ENCODE assay signal across 29 mouse cellular contexts in the genomic region with DNA sequence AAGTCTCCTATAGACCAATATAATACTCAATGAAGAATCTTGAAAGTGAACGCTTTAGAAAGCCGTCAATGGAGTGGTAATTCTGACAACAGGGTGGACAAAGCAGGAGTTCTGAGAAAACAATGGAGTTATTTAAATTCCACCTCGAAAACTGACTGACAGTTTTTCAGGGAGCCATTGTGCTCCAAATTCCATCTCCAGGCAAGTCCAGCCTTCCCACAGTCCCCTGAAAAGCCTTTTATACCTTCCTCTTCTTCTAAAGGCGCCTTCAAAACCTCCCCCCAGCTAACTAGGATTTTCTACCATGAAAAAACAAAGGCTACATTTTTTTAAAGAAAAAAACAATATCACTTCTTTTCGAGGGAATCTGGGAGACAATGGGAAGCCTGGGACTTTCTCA.
DNase-seq lines count a peak whose midpoint lies in the region; ATAC-seq lines count a peak whose summit lies in the region.
"Had no signal": no experiment of that assay in that cellular context is flagged by ENCODE, and none has a peak within 500 bp of the region (broad histone marks: within the 10 kb centered on the region; RNA-seq: fewer than 3 reads in every experiment).

No protein-coding gene starts in this region.

- no peaks in the 10 kb centered on the region for H3K36me3 ChIP-seq in forebrain, embryonic 10.5 days (replicated peaks)
- H3K36me3 ChIP-seq in forebrain, embryonic 15.5 days, result no peaks in the 10 kb centered on the region
- no peaks in the 10 kb centered on the region for H3K36me3 ChIP-seq in hindbrain, embryonic 12.5 days
- H3K36me3 ChIP-seq in hindbrain, embryonic 14.5 days (replicated peaks; ENCODE audit: control insufficient read depth, insufficient read depth), result no peaks in the 10 kb centered on the region
- H3K36me3 ChIP-seq in limb, embryonic 10.5 days, result no peaks in the 10 kb centered on the region
- H3K36me3 ChIP-seq: G1E; intestine, embryonic 15.5 days; liver, embryonic 12.5 days; neural tube, embryonic 13.5 days; stomach, embryonic 15.5 days had no signal

- H3K9ac ChIP-seq in forebrain, embryonic 15.5 days (replicated peaks), result no peak overlapping the region
- H3K9ac ChIP-seq in hindbrain, embryonic 12.5 days, result no peak overlapping the region
- no peak overlapping the region for H3K9ac ChIP-seq in hindbrain, embryonic 14.5 days
- H3K9ac ChIP-seq: forebrain, postnatal 0 days; intestine, embryonic 15.5 days; liver, embryonic 12.5 days; liver, postnatal 0 days; neural tube, embryonic 13.5 days; stomach, embryonic 15.5 days had no signal

- no peaks in the 10 kb centered on the region for H3K9me3 ChIP-seq in forebrain, embryonic 10.5 days
- no peaks in the 10 kb centered on the region for H3K9me3 ChIP-seq in forebrain, embryonic 15.5 days
- no peaks in the 10 kb centered on the region for H3K9me3 ChIP-seq in hindbrain, embryonic 12.5 days (replicated peaks)
- no peaks in the 10 kb centered on the region for H3K9me3 ChIP-seq in hindbrain, embryonic 14.5 days (ENCODE audit: control insufficient read depth, low read length)
- no peaks in the 10 kb centered on the region for H3K9me3 ChIP-seq in limb, embryonic 10.5 days (replicated peaks)
- H3K9me3 ChIP-seq: intestine, embryonic 15.5 days; liver, embryonic 12.5 days; neural tube, embryonic 13.5 days; stomach, embryonic 15.5 days had no signal

- 9% methylated on average over 5 of the region's 5 CpGs for WGBS in forebrain, embryonic 10.5 days
- 7% methylated on average over 5 of the region's 5 CpGs for WGBS in forebrain, embryonic 15.5 days
- 15% methylated on average over 5 of the region's 5 CpGs for WGBS in hindbrain, embryonic 12.5 days
- 11% methylated on average over 5 of the region's 5 CpGs for WGBS in hindbrain, embryonic 14.5 days
- 75% methylated on average over 5 of the region's 5 CpGs for WGBS in limb, embryonic 10.5 days

- no peak for DNase-seq in forebrain, embryonic 10.5 days (ENCODE audit: extremely low spot score, low spot score)
- no peak for DNase-seq in hindbrain, embryonic 14.5 days (ENCODE audit: low spot score)
- peak; percentile 52 for DNase-seq in R1 (ENCODE audit: low read depth, low spot score)
- peak; percentile 29 for DNase-seq in embryo, embryonic 11 days
- DNase-seq in limb, embryonic 10.5 days (ENCODE audit: low spot score), result no peak
- DNase-seq in T-cell, adult 2 months (ENCODE audit: low spot score), result no peak
- DNase-seq: adrenal gland, adult 2 months; adrenal gland, postnatal 36 days; cerebellum, adult 2 months; cerebellum, postnatal 14 days; forebrain, postnatal 0 days; gastrocnemius, postnatal 10 days; kidney, adult 2 months; kidney, postnatal 36 days; liver, postnatal 0 days; lung, postnatal 36 days had no signal

- H3K4me3 ChIP-seq in forebrain, embryonic 10.5 days, result no peak overlapping the region
- no peak overlapping the region for H3K4me3 ChIP-seq in forebrain, embryonic 15.5 days
- H3K4me3 ChIP-seq in hindbrain, embryonic 12.5 days, result no peak overlapping the region
- H3K4me3 ChIP-seq in hindbrain, embryonic 14.5 days (replicated peaks; ENCODE audit: low read length), result no peak overlapping the region
- no peak overlapping the region for H3K4me3 ChIP-seq in limb, embryonic 10.5 days
- H3K4me3 ChIP-seq: erythroblast, embryonic 14.5 days; intestine, embryonic 15.5 days; layer of hippocampus, adult 2 months; liver, embryonic 12.5 days; neural tube, embryonic 13.5 days; stomach, embryonic 15.5 days had no signal

- H3K27ac ChIP-seq in forebrain, embryonic 10.5 days, result peak overlapping the region; percentile 78; the same call in 1 of the 2 replicates
- H3K27ac ChIP-seq in forebrain, embryonic 15.5 days (replicated peaks), result no peak overlapping the region
- H3K27ac ChIP-seq in hindbrain, embryonic 12.5 days, result peak overlapping the region; percentile 17; the same call in 1 of the 2 replicates
- H3K27ac ChIP-seq in hindbrain, embryonic 14.5 days, result no peak overlapping the region
- no peak overlapping the region for H3K27ac ChIP-seq in limb, embryonic 10.5 days
- H3K27ac ChIP-seq: hindbrain, postnatal 0 days; intestine, embryonic 15.5 days; layer of hippocampus, adult 2 months; liver, embryonic 12.5 days; neural tube, embryonic 13.5 days; stomach, embryonic 15.5 days had no signal

- no peak for ATAC-seq in forebrain, embryonic 15.5 days (replicated peaks)
- ATAC-seq in hindbrain, embryonic 12.5 days (ENCODE audit: low FRiP score), result no peak
- no peak for ATAC-seq in hindbrain, embryonic 14.5 days (ENCODE audit: low FRiP score)
- ATAC-seq: activated CD4-positive, CD25-positive, alpha-beta regulatory T cell, adult 4 months; forebrain, postnatal 0 days; hindbrain, postnatal 0 days; intestine, embryonic 15.5 days; liver, embryonic 12.5 days; liver, postnatal 0 days; Patski had no signal

- peaks cover 38% of the 10 kb centered on the region for H3K4me1 ChIP-seq in forebrain, embryonic 10.5 days
- H3K4me1 ChIP-seq in forebrain, embryonic 15.5 days, result peaks cover 5% of the 10 kb centered on the region; the same call in 1 of the 2 replicates
- H3K4me1 ChIP-seq in hindbrain, embryonic 12.5 days, result peaks cover 6% of the 10 kb centered on the region
- no peaks in the 10 kb centered on the region for H3K4me1 ChIP-seq in hindbrain, embryonic 14.5 days (replicated peaks; ENCODE audit: control insufficient read depth, insufficient read depth, low read length)
- no peaks in the 10 kb centered on the region for H3K4me1 ChIP-seq in limb, embryonic 10.5 days
- H3K4me1 ChIP-seq: intestine, embryonic 15.5 days; liver, embryonic 12.5 days; stomach, embryonic 15.5 days had no signal

- no peaks in the 10 kb centered on the region for H3K27me3 ChIP-seq in forebrain, embryonic 10.5 days (ENCODE audit: poor library complexity, severe bottlenecking)
- H3K27me3 ChIP-seq in forebrain, embryonic 15.5 days, result no peaks in the 10 kb centered on the region
- H3K27me3 ChIP-seq in hindbrain, embryonic 12.5 days, result no peaks in the 10 kb centered on the region
- no peaks in the 10 kb centered on the region for H3K27me3 ChIP-seq in hindbrain, embryonic 14.5 days (ENCODE audit: control insufficient read depth, insufficient read depth, low read length)
- no peaks in the 10 kb centered on the region for H3K27me3 ChIP-seq in limb, embryonic 10.5 days (ENCODE audit: low read depth, poor library complexity, severe bottlenecking)
- H3K27me3 ChIP-seq: CH12.LX; intestine, embryonic 15.5 days; liver, embryonic 12.5 days; neural tube, embryonic 13.5 days; Patski; stomach, embryonic 15.5 days had no signal

- no peak overlapping the region for H3K4me2 ChIP-seq in forebrain, embryonic 15.5 days (replicated peaks)
- H3K4me2 ChIP-seq in hindbrain, embryonic 12.5 days (replicated peaks), result no peak overlapping the region
- no peak overlapping the region for H3K4me2 ChIP-seq in hindbrain, embryonic 14.5 days (replicated peaks)
- H3K4me2 ChIP-seq: intestine, embryonic 15.5 days; liver, embryonic 12.5 days; neural tube, embryonic 13.5 days; stomach, embryonic 15.5 days had no signal

Comparison
In these comparisons a context has a peak if more than half of its experiments do, and no peak if none do; other contexts are left out.
1. H3K27ac ChIP-seq: peak in forebrain, embryonic 10.5 days (single experiment) and hindbrain, embryonic 12.5 days (single experiment); none in forebrain, embryonic 15.5 days (single experiment), hindbrain, embryonic 14.5 days (single experiment) and limb, embryonic 10.5 days (single experiment).
2. DNase-seq: peak in R1 (single experiment) and embryo, embryonic 11 days (single experiment); none in forebrain, embryonic 10.5 days (single experiment), hindbrain, embryonic 14.5 days (single experiment), limb, embryonic 10.5 days (single experiment) and T-cell, adult 2 months (single experiment).